In the genomic region with DNA sequence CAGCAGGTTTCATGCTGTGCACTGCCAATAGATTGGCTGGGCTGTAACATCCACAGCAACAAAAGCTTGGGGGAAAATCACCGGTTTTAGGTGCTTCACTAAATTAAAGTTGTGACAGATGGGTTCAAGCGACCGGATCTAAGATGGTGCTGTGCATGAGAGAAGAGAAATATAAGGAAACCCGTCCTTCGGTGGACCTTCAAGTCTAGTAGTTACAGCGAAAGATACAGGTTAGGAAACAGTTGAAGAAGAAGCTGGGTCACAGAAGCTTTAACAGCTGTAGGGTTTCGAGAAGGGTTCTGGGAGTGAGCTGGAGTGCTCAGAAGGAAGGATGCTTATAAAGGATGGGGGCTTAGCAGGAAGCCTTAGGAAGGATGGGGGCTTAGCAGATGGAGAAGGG, we compare ENCODE assay signal across 22 mouse cellular contexts. TPM values are rescaled to one million over a fixed set of nuclear protein-coding genes. Genes with fewer than 3 reads are reported as not detected.
DNase-seq lines count a peak whose midpoint lies in the region; ATAC-seq and TF ChIP-seq lines count a peak whose summit lies in the region.
"Had no signal": no experiment of that assay in that cellular context is flagged by ENCODE, and none has a peak within 500 bp of the region (broad histone marks: within the 10 kb centered on the region; RNA-seq: fewer than 3 reads in every experiment).

No protein-coding gene starts in this region.

- H3K36me3 ChIP-seq in liver, adult 2 months (ENCODE audit: control insufficient read depth, insufficient read depth, low read length), result no peaks in the 10 kb centered on the region
- no peaks in the 10 kb centered on the region for H3K36me3 ChIP-seq in liver, embryonic 16.5 days (ENCODE audit: control insufficient read depth, insufficient read depth)
- H3K36me3 ChIP-seq in forebrain, embryonic 12.5 days (replicated peaks), result no peaks in the 10 kb centered on the region
- no peaks in the 10 kb centered on the region for H3K36me3 ChIP-seq in kidney, embryonic 14.5 days (ENCODE audit: control insufficient read depth, insufficient read depth, low read length)
- no peaks in the 10 kb centered on the region for H3K36me3 ChIP-seq in forebrain, embryonic 11.5 days (ENCODE audit: control insufficient read depth, insufficient read depth, low read length)
- H3K36me3 ChIP-seq: heart, embryonic 13.5 days; hindbrain, embryonic 12.5 days; limb, embryonic 10.5 days; midbrain, embryonic 10.5 days; neural tube, embryonic 12.5 days had no signal

- TF ChIP-seq CTCF in liver, adult 2 months (IDR thresholded peaks at IDR 0.05; ENCODE audit: low read depth, low read length), result no peak

- H3K9ac ChIP-seq in liver, adult 2 months (ENCODE audit: low read depth, low read length), result no peak overlapping the region
- H3K9ac ChIP-seq in liver, embryonic 16.5 days (ENCODE audit: low read depth, low read length), result no peak overlapping the region
- no peak overlapping the region for H3K9ac ChIP-seq in forebrain, embryonic 12.5 days
- H3K9ac ChIP-seq in kidney, embryonic 14.5 days (ENCODE audit: low read depth, low read length), result no peak overlapping the region
- H3K9ac ChIP-seq in forebrain, embryonic 11.5 days (ENCODE audit: low read length), result no peak overlapping the region
- H3K9ac ChIP-seq: heart, embryonic 13.5 days; hindbrain, embryonic 12.5 days; neural tube, embryonic 12.5 days had no signal

- no peak for ATAC-seq in liver, embryonic 16.5 days (ENCODE audit: low read depth)
- no peak for ATAC-seq in forebrain, embryonic 12.5 days (ENCODE audit: low FRiP score)
- ATAC-seq in kidney, embryonic 14.5 days (ENCODE audit: low FRiP score, low TSS enrichment), result no peak
- no peak for ATAC-seq in forebrain, embryonic 11.5 days (replicated peaks; ENCODE audit: low FRiP score)

- TF ChIP-seq POLR2A in liver, adult 2 months (IDR thresholded peaks at IDR 0.05; ENCODE audit: extremely low read depth, insufficient read depth, low read length), result no peak

- no peak overlapping the region for H3K27ac ChIP-seq in liver, adult 2 months (replicated peaks; ENCODE audit: insufficient read depth, low read depth, low read length)
- H3K27ac ChIP-seq in brown adipose tissue, adult 24 weeks (replicated peaks; ENCODE audit: low read depth, low read length), result no peak overlapping the region
- H3K27ac ChIP-seq in liver, embryonic 16.5 days (ENCODE audit: low read length), result no peak overlapping the region
- H3K27ac ChIP-seq in forebrain, embryonic 12.5 days, result no peak overlapping the region
- H3K27ac ChIP-seq in kidney, embryonic 14.5 days (ENCODE audit: low read depth, low read length), result no peak overlapping the region
- no peak overlapping the region for H3K27ac ChIP-seq in forebrain, embryonic 11.5 days (ENCODE audit: low read depth, low read length)
- H3K27ac ChIP-seq: heart, embryonic 13.5 days; hindbrain, embryonic 12.5 days; left cerebral cortex, adult 2 months; limb, embryonic 10.5 days; midbrain, embryonic 10.5 days; neural tube, embryonic 12.5 days had no signal

- no peaks in the 10 kb centered on the region; the same call in 1 of the 2 replicates for H3K79me2 ChIP-seq in liver, adult 2 months (ENCODE audit: control insufficient read depth, insufficient read depth, low read length)

- peak overlapping the region; percentile 20; the same call in 1 of the 2 replicates for H3K4me3 ChIP-seq in liver, adult 2 months (ENCODE audit: insufficient read depth, low read depth, low read length)
- H3K4me3 ChIP-seq in brown adipose tissue, adult 24 weeks (ENCODE audit: insufficient read depth, low read depth, low read length), result peak overlapping the region; percentile 35; the same call in 1 of the 2 replicates
- H3K4me3 ChIP-seq in liver, embryonic 16.5 days (ENCODE audit: low read depth, low read length), result peak overlapping the region; percentile 45
- no peak overlapping the region for H3K4me3 ChIP-seq in forebrain, embryonic 12.5 days (replicated peaks)
- H3K4me3 ChIP-seq in kidney, embryonic 14.5 days (ENCODE audit: low read length), result no peak overlapping the region
- no peak overlapping the region for H3K4me3 ChIP-seq in forebrain, embryonic 11.5 days (ENCODE audit: low read depth, low read length)
- H3K4me3 ChIP-seq: hindbrain, embryonic 12.5 days; left cerebral cortex, adult 2 months; limb, embryonic 10.5 days; midbrain, embryonic 10.5 days; neural tube, embryonic 12.5 days had no signal

- H3K4me2 ChIP-seq in liver, embryonic 16.5 days (ENCODE audit: low read depth, low read length), result peak overlapping the region; percentile 37; the same call in 1 of the 2 replicates
- no peak overlapping the region for H3K4me2 ChIP-seq in forebrain, embryonic 12.5 days
- no peak overlapping the region for H3K4me2 ChIP-seq in kidney, embryonic 14.5 days (replicated peaks; ENCODE audit: low read depth, low read length)
- no peak overlapping the region for H3K4me2 ChIP-seq in forebrain, embryonic 11.5 days (ENCODE audit: low read depth, low read length, severe bottlenecking)
- H3K4me2 ChIP-seq: hindbrain, embryonic 12.5 days; neural tube, embryonic 12.5 days had no signal

- H3K27me3 ChIP-seq in liver, adult 2 months (ENCODE audit: control insufficient read depth, insufficient read depth, low read length), result no peaks in the 10 kb centered on the region
- no peaks in the 10 kb centered on the region for H3K27me3 ChIP-seq in liver, embryonic 16.5 days (ENCODE audit: control insufficient read depth, insufficient read depth, low read depth, low read length)
- no peaks in the 10 kb centered on the region for H3K27me3 ChIP-seq in forebrain, embryonic 12.5 days
- H3K27me3 ChIP-seq in kidney, embryonic 14.5 days (ENCODE audit: control insufficient read depth, insufficient read depth, low read length), result no peaks in the 10 kb centered on the region
- no peaks in the 10 kb centered on the region for H3K27me3 ChIP-seq in forebrain, embryonic 11.5 days (ENCODE audit: control insufficient read depth, insufficient read depth, low read length)
- H3K27me3 ChIP-seq: heart, embryonic 13.5 days; hindbrain, embryonic 12.5 days; neural tube, embryonic 12.5 days had no signal

- WGBS in liver, adult 2 months, result 95% methylated on average over 7 of the region's 7 CpGs
- WGBS in liver, embryonic 16.5 days (ENCODE audit: insufficient replicate concordance), result 46% methylated on average over 7 of the region's 7 CpGs
- WGBS in forebrain, embryonic 12.5 days, result 90% methylated on average over 7 of the region's 7 CpGs
- WGBS in kidney, embryonic 14.5 days, result 94% methylated on average over 7 of the region's 7 CpGs
- 89% methylated on average over 7 of the region's 7 CpGs for WGBS in forebrain, embryonic 11.5 days

- DNase-seq in liver, adult 2 months (ENCODE audit: extremely low read depth, low read depth, low spot score), result no peak
- DNase-seq in liver, result no peak
- DNase-seq in CD4-positive helper T cell, adult 2 months (ENCODE audit: low read depth, low spot score), result peak; percentile 37
- no peak for DNase-seq in forebrain, embryonic 11.5 days (ENCODE audit: low spot score)
- DNase-seq: cerebellum, adult 11 months; cerebellum, postnatal 10 days; embryo, embryonic 11 days; kidney, adult 9 months; kidney, postnatal 36 days; layer of hippocampus, adult 9-11 months; lung, adult 2 months; right cerebral cortex, adult 18-20 months had no signal

- H3K4me1 ChIP-seq in liver, adult 2 months (ENCODE audit: control insufficient read depth, insufficient read depth, low read length), result no peaks in the 10 kb centered on the region
- no peaks in the 10 kb centered on the region for H3K4me1 ChIP-seq in brown adipose tissue, adult 24 weeks (ENCODE audit: control insufficient read depth, insufficient read depth, insufficient read length, low read length)
- H3K4me1 ChIP-seq in liver, embryonic 16.5 days (ENCODE audit: control insufficient read depth, low read depth, low read length), result no peaks in the 10 kb centered on the region
- H3K4me1 ChIP-seq in forebrain, embryonic 12.5 days, result no peaks in the 10 kb centered on the region
- no peaks in the 10 kb centered on the region for H3K4me1 ChIP-seq in kidney, embryonic 14.5 days (ENCODE audit: control insufficient read depth, insufficient read depth, low read length)
- H3K4me1 ChIP-seq in forebrain, embryonic 11.5 days (replicated peaks; ENCODE audit: control insufficient read depth, insufficient read depth, low read length), result no peaks in the 10 kb centered on the region
- H3K4me1 ChIP-seq: hindbrain, embryonic 12.5 days; limb, embryonic 10.5 days; midbrain, embryonic 10.5 days; neural tube, embryonic 12.5 days had no signal

- no peaks in the 10 kb centered on the region for H3K9me3 ChIP-seq in liver, embryonic 16.5 days (replicated peaks; ENCODE audit: control insufficient read depth, low read length)
- H3K9me3 ChIP-seq in forebrain, embryonic 12.5 days, result no peaks in the 10 kb centered on the region
- H3K9me3 ChIP-seq in kidney, embryonic 14.5 days (ENCODE audit: control insufficient read depth, low read length), result no peaks in the 10 kb centered on the region
- H3K9me3 ChIP-seq in forebrain, embryonic 11.5 days (ENCODE audit: control insufficient read depth, low read length), result no peaks in the 10 kb centered on the region
- H3K9me3 ChIP-seq: heart, embryonic 13.5 days; hindbrain, embryonic 12.5 days; limb, embryonic 10.5 days; neural tube, embryonic 12.5 days had no signal

RNA-seq across cellular contexts. Expression of a gene that starts 3.5 kb away (rescaled TPM):
- 1.2 TPM in 2 replicates for total RNA-seq in liver, adult 2 months (2014; rRNA removed)
- 0.20 and 0.22 TPM in 2 replicates for polyA plus RNA-seq in liver, adult 2 months (2012; rRNA removed)
- polyA plus RNA-seq in brown adipose tissue, adult 24 weeks (2012; ENCODE audit: insufficient read depth, insufficient read length, missing spikeins), result 0.42 and 0.75 TPM in 2 replicates
- polyA plus RNA-seq in liver, embryonic 16.5 days (2015; fragmentation: Nextera tagmentation; extraction: Ambion mirVana), result 1.8 and 2.2 TPM in 2 replicates
- polyA plus RNA-seq in forebrain, embryonic 12.5 days (2016; fragmentation: Nextera tagmentation; extraction: Ambion mirVana), result 0.15 and 0.59 TPM in 2 replicates
- 0.17 and 0.57 TPM in 2 replicates for polyA plus RNA-seq in kidney, embryonic 14.5 days (2014; fragmentation: Nextera tagmentation; extraction: Ambion mirVana)
- polyA plus RNA-seq in forebrain, embryonic 11.5 days (2014; fragmentation: Nextera tagmentation; extraction: Ambion mirVana), result 0.07 and 0.09 TPM in 2 replicates

Comparison
In these comparisons a context has a peak if more than half of its experiments do, and no peak if none do; other contexts are left out.
1. H3K4me3 ChIP-seq: peak in liver, adult 2 months (single experiment), brown adipose tissue, adult 24 weeks (single experiment) and liver, embryonic 16.5 days (single experiment); none in forebrain, embryonic 12.5 days (single experiment), kidney, embryonic 14.5 days (single experiment) and forebrain, embryonic 11.5 days (single experiment).